Mouse (Mus musculus): Measurements from ENCODE around the gene Cpvl.

- TF ChIP-seq CTCF (IDR thresholded peaks at IDR 0.05; ENCODE audit: low read depth, low read length) = no peak
- TF ChIP-seq POLR2A (IDR thresholded peaks at IDR 0.05; ENCODE audit: extremely low read depth, insufficient read depth, low read length) = no peak
Observed at GRCm38 (mm10) chr6:53931605-53932004, 46.9 kb downstream of the Cpvl start.
